Comparison of ENCODE assay signal across 8 mouse cellular contexts in genomic region chr2:30796382-30796781, GRCm38 (mm10). TPM values are rescaled to one million over a fixed set of nuclear protein-coding genes. Genes with fewer than 3 reads are reported as not detected.
DNase-seq lines count a peak whose midpoint lies in the region; ATAC-seq lines count a peak whose summit lies in the region.

No protein-coding gene starts in this region.

- DNase-seq in B cell, adult 2 months: peak; percentile 78 to 81
- peak; percentile 97 for DNase-seq in brain, adult 2 months (ENCODE audit: low read depth, low spot score)
- peak; percentile 86 to 92 for DNase-seq in kidney, postnatal 25 days
- DNase-seq in liver, embryonic 13.5 days: peak; percentile 58
- peak; percentile 91 for DNase-seq in naive thymus-derived CD4-positive, alpha-beta T cell, adult 2 months (ENCODE audit: low read depth)

- no peaks in the 10 kb centered on the region for H3K9me3 ChIP-seq in forebrain, embryonic 12.5 days
- H3K9me3 ChIP-seq in heart, embryonic 16.5 days (replicated peaks; ENCODE audit: control insufficient read depth, low read length): no peaks in the 10 kb centered on the region
- no peaks in the 10 kb centered on the region for H3K9me3 ChIP-seq in liver, embryonic 13.5 days (replicated peaks)
- no peaks in the 10 kb centered on the region for H3K9me3 ChIP-seq in stomach, embryonic 15.5 days

- H3K27me3 ChIP-seq in forebrain, embryonic 12.5 days: peaks cover 25% of the 10 kb centered on the region
- peaks cover 5% of the 10 kb centered on the region for H3K27me3 ChIP-seq in heart, embryonic 16.5 days (ENCODE audit: control insufficient read depth, insufficient read depth, low read length)
- H3K27me3 ChIP-seq in liver, embryonic 13.5 days: peaks cover 66% of the 10 kb centered on the region
- H3K27me3 ChIP-seq in stomach, embryonic 15.5 days (replicated peaks): no peaks in the 10 kb centered on the region

- H3K27ac ChIP-seq in forebrain, embryonic 12.5 days: peak overlapping the region; percentile 82
- H3K27ac ChIP-seq in heart, embryonic 16.5 days (ENCODE audit: low read length): no peak overlapping the region
- no peak overlapping the region for H3K27ac ChIP-seq in liver, embryonic 13.5 days
- no peak overlapping the region for H3K27ac ChIP-seq in stomach, embryonic 15.5 days

- H3K4me3 ChIP-seq in forebrain, embryonic 12.5 days (replicated peaks): peak overlapping the region; percentile 21
- H3K4me3 ChIP-seq in heart, embryonic 16.5 days (ENCODE audit: low read length): 0 out of 2 replicates have a peak overlapping the region, but pooled peaks have one; percentile 13
- H3K4me3 ChIP-seq in liver, embryonic 13.5 days (replicated peaks): peak overlapping the region; percentile 6; the same call in 1 of the 2 replicates
- H3K4me3 ChIP-seq in stomach, embryonic 15.5 days (replicated peaks): 0 out of 2 replicates have a peak overlapping the region, but pooled peaks have one; percentile 6

- 10% methylated on average over 11 of the region's 11 CpGs for WGBS in forebrain, embryonic 12.5 days
- 5% methylated on average over 11 of the region's 11 CpGs for WGBS in heart, embryonic 16.5 days
- WGBS in liver, embryonic 13.5 days (ENCODE audit: insufficient replicate concordance): 4% methylated on average over 11 of the region's 11 CpGs
- 6% methylated on average over 11 of the region's 11 CpGs for WGBS in stomach, embryonic 15.5 days

- H3K4me2 ChIP-seq in forebrain, embryonic 12.5 days: peak overlapping the region; percentile 47
- H3K4me2 ChIP-seq in heart, embryonic 16.5 days (ENCODE audit: low read depth, low read length): peak overlapping the region; percentile 51
- H3K4me2 ChIP-seq in liver, embryonic 13.5 days: peak overlapping the region; percentile 48
- peak overlapping the region; percentile 43 for H3K4me2 ChIP-seq in stomach, embryonic 15.5 days

- peak; percentile 84 for ATAC-seq in forebrain, embryonic 12.5 days (ENCODE audit: low FRiP score)
- peak; percentile 60 for ATAC-seq in heart, embryonic 16.5 days (replicated peaks; ENCODE audit: extremely low read depth, insufficient read depth, low FRiP score)
- ATAC-seq in liver, embryonic 13.5 days (ENCODE audit: low read depth): peak; percentile 47
- peak; percentile 47; the same call in 1 of the 2 replicates for ATAC-seq in stomach, embryonic 15.5 days (ENCODE audit: insufficient read depth, low FRiP score, low read depth)

- peaks cover 50% of the 10 kb centered on the region for H3K4me1 ChIP-seq in forebrain, embryonic 12.5 days
- H3K4me1 ChIP-seq in heart, embryonic 16.5 days (ENCODE audit: control insufficient read depth, insufficient read depth, low read length): peaks cover 12% of the 10 kb centered on the region
- peaks cover 31% of the 10 kb centered on the region for H3K4me1 ChIP-seq in liver, embryonic 13.5 days (replicated peaks)
- peaks cover 29% of the 10 kb centered on the region; the same call in 1 of the 2 replicates for H3K4me1 ChIP-seq in stomach, embryonic 15.5 days

- peak overlapping the region; percentile 34; the same call in 1 of the 2 replicates for H3K9ac ChIP-seq in forebrain, embryonic 12.5 days
- peak overlapping the region; percentile 45 for H3K9ac ChIP-seq in heart, embryonic 16.5 days (ENCODE audit: low read length)
- H3K9ac ChIP-seq in liver, embryonic 13.5 days: peak overlapping the region; percentile 3; the same call in 1 of the 2 replicates
- 0 out of 2 replicates have a peak overlapping the region, but pooled peaks have one; percentile 4 for H3K9ac ChIP-seq in stomach, embryonic 15.5 days

- no peaks in the 10 kb centered on the region for H3K36me3 ChIP-seq in forebrain, embryonic 12.5 days (replicated peaks)
- no peaks in the 10 kb centered on the region for H3K36me3 ChIP-seq in heart, embryonic 16.5 days (ENCODE audit: control insufficient read depth, insufficient read depth)
- H3K36me3 ChIP-seq in liver, embryonic 13.5 days: no peaks in the 10 kb centered on the region
- H3K36me3 ChIP-seq in stomach, embryonic 15.5 days: no peaks in the 10 kb centered on the region

RNA-seq across cellular contexts. Expression of gene 1700001O22Rik, which starts 7.1 kb away (rescaled TPM):
- 4.2 and 4.5 TPM in 2 replicates for polyA plus RNA-seq in forebrain, embryonic 12.5 days (2016; fragmentation: Nextera tagmentation; extraction: Ambion mirVana)
- polyA plus RNA-seq in heart, embryonic 16.5 days (2015; fragmentation: Nextera tagmentation; extraction: Ambion mirVana): 2.2 and 2.7 TPM in 2 replicates
- polyA plus RNA-seq in liver, embryonic 13.5 days (2015; fragmentation: Nextera tagmentation; extraction: Ambion mirVana): 0.10 and 0.17 TPM in 2 replicates
- 2.8 and 2.9 TPM in 2 replicates for polyA plus RNA-seq in stomach, embryonic 15.5 days (2015; fragmentation: Nextera tagmentation; extraction: Ambion mirVana)

RNA-seq across cellular contexts. Expression of gene Ntmt1, which starts 11.2 kb away (rescaled TPM):
- 101 and 104 TPM in 2 replicates for polyA plus RNA-seq in forebrain, embryonic 12.5 days (2016; fragmentation: Nextera tagmentation; extraction: Ambion mirVana)
- polyA plus RNA-seq in heart, embryonic 16.5 days (2015; fragmentation: Nextera tagmentation; extraction: Ambion mirVana): 90.0 and 90.4 TPM in 2 replicates
- polyA plus RNA-seq in liver, embryonic 13.5 days (2015; fragmentation: Nextera tagmentation; extraction: Ambion mirVana): 35.5 and 36.3 TPM in 2 replicates
- 78.8 and 82.3 TPM in 2 replicates for polyA plus RNA-seq in stomach, embryonic 15.5 days (2015; fragmentation: Nextera tagmentation; extraction: Ambion mirVana)

RNA-seq across cellular contexts. Expression of gene Asb6, which starts 33.8 kb away (rescaled TPM):
- polyA plus RNA-seq in forebrain, embryonic 12.5 days (2016; fragmentation: Nextera tagmentation; extraction: Ambion mirVana): 36.4 and 39.4 TPM in 2 replicates
- polyA plus RNA-seq in heart, embryonic 16.5 days (2015; fragmentation: Nextera tagmentation; extraction: Ambion mirVana): 20.1 and 22.5 TPM in 2 replicates
- 34.6 and 36.6 TPM in 2 replicates for polyA plus RNA-seq in liver, embryonic 13.5 days (2015; fragmentation: Nextera tagmentation; extraction: Ambion mirVana)
- 29.5 and 30.1 TPM in 2 replicates for polyA plus RNA-seq in stomach, embryonic 15.5 days (2015; fragmentation: Nextera tagmentation; extraction: Ambion mirVana)

RNA-seq across cellular contexts. Expression of gene Prrx2, which starts 38.4 kb away (rescaled TPM):
- polyA plus RNA-seq in forebrain, embryonic 12.5 days (2016; fragmentation: Nextera tagmentation; extraction: Ambion mirVana): 16.0 and 19.8 TPM in 2 replicates
- polyA plus RNA-seq in heart, embryonic 16.5 days (2015; fragmentation: Nextera tagmentation; extraction: Ambion mirVana): 10.8 and 13.9 TPM in 2 replicates
- polyA plus RNA-seq in liver, embryonic 13.5 days (2015; fragmentation: Nextera tagmentation; extraction: Ambion mirVana): 0.53 and 0.57 TPM in 2 replicates
- 3.8 and 4.3 TPM in 2 replicates for polyA plus RNA-seq in stomach, embryonic 15.5 days (2015; fragmentation: Nextera tagmentation; extraction: Ambion mirVana)
